Mouse (Mus musculus): Measurements from ENCODE around the gene Foxred1.

Gene Foxred1

DNA sequence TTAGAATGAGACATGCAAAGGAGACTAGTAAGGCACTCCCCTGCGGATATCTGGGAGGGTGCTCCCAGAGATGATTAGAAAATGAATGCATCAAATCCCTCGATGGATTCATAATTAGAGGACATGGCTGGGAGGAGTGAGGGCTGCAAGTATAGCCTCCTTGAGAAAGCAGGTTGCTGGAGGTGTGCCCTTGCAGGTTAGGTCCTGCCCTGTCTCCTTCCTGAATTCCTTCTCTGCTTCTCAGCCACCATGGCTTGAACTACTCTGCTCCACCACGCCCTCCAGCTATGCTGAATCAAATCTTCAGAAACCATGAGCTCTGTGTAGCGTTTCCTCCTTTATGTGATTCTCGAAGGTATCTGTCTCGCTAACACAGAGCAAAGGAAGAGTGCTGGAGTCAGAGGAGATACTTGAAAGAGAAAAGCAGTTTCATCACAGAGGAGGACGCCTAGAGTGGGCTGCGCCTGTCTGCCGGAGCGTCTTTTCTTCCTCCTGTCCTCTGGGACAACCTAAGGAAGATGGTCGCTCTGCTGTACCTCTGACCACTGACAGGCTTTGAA is 17.8 kb downstream of the Foxred1 start:
- no peak for DNase-seq (ENCODE audit: inconsistent ontology term)

DNA sequence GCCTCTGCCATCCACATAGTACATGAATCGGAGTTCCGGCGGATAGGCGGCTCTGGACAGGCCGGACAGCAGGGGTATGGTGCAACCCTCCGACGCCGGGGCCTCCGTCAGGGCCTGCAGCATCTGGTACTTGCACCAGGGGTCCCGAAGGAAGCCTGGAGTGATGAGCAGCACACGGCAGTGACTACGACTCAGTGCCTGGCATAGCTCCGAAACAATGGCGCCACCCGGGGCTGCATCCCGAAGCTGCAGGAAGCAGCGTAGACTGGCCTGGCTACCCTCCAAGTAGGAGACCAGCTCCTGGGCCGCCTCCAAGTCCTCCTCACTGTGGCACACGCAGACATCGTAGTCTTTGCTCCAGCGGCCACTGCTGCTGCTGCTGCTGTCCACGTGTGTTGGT is 22.2 kb downstream of the Foxred1 start:
- peak; percentile 65 for DNase-seq (ENCODE audit: inconsistent ontology term)

DNA sequence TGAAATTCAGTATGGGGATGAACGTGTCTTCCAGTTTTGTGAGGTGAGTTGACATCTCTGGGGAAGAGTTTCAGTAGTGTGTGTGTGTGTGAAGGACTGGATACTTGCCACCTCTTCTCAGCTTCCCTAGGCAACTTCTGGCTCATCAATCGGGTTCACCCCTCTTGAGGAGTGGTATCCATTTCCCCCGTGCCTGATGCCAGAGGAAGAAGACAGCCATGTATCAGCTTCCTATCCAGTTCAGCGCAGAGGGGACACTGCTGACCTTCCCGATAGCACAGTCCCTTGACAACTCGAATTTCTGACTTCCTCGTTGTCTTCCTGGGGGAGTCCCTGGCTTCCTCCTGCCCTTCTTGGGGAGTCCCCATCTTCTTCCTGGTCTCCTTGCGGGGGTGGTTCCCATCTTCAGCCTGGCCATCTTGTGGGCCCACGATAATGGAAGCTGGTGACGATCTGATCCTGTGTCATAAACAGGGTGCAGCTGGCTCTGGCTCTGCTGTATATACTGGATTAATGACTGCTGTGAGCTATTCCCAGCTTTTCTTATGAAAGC is 23.4 kb downstream of the Foxred1 start:
- no peak for DNase-seq (ENCODE audit: inconsistent ontology term)

DNA sequence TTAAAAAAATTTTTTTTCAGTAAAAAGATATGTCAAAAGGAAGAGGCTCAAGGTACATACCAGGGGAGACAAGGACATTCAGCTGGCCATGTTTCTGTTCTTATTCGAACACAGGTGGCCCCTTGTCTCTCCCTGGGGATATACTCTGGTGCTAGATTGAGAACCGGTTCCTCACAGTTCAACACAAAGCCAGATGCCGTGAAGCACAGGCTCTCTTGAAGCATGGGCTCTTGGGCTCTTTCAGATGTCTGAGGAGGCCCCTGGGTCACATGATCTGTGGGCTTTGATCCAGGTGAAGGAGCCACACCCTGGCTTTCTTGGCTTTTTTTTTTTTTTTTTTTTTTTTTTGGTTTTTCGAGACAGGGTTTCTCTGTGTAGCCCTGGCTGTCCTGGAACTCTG is 24.4 kb downstream of the Foxred1 start:
- no peak for DNase-seq (ENCODE audit: inconsistent ontology term)

DNA sequence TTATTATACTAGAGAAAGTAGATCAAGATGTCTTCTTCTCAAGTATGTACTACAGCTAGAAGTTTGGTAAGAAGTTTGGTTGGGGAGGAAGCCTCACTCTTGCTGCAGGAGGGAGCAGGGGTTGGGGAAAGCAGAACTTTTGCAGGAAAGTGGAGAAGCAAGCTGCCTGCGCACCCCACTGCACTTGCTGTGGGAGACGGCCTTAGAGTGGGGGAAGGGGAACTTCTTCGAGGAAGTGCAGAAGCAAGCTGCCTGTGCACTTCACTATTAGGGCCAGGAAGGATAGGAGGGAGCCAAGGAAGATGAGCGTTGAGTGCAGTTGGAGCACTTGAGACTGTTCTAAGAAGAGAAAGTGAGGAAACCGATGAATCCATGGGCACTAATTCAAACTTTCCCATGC is 27.5 kb downstream of the Foxred1 start:
- no peak for DNase-seq (ENCODE audit: inconsistent ontology term)

DNA sequence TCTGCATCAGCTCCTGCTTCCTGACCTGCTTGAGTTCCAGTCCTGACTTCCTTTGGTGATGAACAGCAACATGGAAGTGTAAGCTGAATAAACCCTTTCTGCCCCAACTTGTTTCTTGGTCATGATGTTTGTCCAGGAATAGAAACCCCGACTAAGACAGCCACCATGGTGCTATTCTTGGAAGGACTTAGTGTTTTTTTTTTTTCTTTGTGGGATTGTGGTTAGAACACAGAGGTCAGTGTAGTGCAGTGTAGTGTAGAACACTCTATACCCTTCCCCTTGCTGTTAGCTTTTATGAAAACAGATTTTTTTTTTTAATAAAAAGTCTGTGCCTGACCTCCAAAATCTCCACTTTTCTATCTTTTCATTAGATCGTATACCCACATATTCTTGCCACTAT is 28.0 kb downstream of the Foxred1 start:
- no peak for DNase-seq (ENCODE audit: inconsistent ontology term)

DNA sequence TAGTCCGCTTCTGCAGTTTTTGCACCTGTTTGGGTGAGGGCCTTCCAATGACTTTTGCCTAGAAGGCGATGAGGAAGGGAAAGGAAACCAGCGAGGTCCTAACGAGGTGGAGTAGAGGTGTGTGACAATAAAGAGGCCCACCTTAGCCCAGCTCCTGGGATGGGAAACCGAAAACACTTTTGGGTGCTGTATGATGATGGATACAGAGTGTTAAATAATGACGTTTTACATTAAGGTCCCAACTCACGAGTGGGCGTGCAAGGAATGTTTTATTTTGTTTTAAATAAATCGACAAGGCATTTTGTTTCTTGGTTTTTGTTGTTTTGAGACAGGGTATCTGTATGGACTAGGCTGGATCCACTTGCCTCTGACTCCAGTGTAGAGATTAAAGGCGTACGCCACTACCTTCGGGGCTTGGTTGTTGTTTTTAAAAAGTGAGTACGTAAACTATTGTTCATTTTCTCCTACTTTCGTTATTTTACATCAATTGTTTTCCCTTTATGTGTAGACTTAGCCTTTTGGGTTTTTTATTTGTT is 34.7 kb downstream of the Foxred1 start:
- no peak for DNase-seq (ENCODE audit: inconsistent ontology term)

DNA sequence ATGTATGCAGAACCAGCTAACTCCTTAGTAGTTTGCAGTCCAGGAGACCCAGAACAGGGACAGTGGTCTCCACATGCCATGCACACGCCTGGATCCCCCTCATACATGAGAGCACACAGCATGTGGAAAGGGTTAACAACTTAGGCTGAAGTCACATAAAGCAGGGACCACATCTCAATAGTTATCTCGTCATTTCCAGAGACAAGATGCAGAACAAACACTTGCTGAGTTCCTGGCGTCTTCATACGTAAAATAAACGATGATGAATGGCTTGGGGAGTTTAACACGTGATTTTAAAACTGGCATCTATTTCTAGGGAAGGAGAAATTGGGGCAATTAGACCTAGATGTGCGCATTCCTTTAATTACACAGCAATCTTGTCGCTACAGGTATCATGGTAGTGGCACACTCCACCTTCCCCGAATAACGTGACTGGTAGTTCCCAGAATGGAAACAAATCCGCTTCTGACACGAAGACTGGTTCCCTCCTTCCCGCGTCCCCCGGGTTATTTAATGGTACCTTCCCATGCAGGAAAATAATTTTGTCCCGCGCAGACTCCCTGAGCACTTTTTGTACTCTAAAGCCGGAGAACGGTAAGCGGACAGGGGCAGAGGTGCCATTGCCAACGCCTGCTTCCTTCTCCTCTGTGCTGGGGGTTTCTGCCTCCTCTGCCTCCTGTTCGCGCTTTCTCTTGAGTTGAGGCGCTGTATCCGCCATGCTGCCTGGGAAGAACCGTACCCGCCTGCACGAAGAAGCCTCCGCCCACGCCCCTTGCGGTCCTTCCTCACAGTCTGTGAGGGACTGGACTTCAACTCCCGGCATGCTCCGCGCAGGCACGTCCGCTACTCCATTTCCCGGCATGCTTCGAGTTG is 35.4 kb downstream of the Foxred1 start, which contains the start of gene Dcps:
TSS of gene Dcps (minus strand) at position 811 of the 873 bp plus-strand sequence.
- DNase-seq (ENCODE audit: inconsistent ontology term): peak; percentile 93

DNA sequence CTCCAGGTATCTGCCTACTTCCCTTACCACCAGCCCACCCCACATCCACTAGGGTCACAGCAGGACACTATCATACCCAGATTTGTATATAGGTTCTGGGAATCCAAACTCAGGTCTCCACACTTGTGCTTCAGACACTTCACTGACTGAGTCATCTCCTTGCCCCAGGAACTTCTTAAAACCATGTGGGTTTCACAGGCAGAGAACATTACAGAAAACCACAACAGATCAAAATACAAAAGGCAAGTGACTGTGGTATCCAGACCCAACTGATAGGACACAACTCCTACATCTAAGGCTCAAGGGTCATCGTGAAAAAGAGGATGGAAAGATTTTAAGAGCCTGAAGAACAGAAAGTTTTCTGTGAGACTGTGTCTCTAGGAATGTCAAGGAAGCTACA is 37.5 kb downstream of the Foxred1 start:
- DNase-seq (ENCODE audit: inconsistent ontology term): no peak

DNA sequence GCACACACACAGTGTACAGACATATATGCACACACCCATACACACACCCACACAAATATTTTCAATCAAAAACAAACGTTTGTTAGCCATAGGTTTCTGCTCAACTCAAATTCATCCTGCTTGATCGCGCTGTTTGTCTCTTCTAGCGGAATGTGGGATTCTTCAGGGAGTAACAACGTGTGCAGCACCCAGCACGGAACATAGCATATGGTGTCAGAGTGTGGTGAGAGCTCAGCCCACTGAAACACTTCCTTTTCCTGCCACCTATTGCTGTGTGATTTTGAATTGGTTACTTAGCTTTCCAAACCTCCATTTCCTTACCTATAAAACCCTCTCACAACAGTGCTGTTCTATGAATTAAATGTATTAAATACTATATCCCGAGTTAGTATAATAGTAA is 40.8 kb downstream of the Foxred1 start:
- DNase-seq (ENCODE audit: inconsistent ontology term): no peak

DNA sequence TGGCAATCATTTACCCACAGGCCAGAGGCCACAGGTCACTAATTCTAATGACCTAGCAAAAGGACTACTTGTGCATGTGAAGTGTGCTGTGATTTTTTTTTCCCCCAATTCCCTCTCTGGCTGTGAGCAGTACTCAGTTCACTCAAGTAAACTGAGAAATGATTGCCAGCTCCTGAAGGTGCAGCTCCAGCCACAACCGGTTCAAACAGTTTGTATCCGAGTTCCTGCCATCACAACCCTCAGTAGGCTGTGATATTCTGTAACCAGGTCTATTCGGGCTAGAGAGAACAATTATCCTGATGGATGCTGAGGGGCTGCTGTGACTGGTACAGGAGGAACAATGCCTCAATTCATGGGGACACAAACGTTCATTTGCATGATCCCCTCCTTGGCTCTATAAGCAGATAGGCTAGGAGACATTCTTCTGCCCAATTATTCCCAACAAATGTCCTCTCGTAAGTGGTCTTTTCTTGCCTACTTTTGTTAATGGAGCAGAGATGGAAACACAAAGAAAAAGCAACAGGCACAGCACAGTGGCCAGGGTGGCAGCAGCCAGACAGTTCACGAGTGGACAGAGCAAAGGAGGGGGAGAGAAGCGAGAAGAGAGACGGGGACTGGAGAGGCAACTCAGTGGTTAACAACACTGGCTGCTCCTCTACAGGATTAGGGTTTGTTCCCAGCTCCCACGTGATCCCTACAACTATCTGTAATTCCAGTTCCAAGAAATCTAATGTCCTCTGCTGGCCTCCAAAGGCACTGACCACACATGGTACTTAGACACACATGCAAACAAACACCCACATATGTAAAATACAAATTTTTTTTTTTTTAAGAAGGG is 43.8 kb downstream of the Foxred1 start:
- peak; percentile 57 for DNase-seq (ENCODE audit: inconsistent ontology term)

DNA sequence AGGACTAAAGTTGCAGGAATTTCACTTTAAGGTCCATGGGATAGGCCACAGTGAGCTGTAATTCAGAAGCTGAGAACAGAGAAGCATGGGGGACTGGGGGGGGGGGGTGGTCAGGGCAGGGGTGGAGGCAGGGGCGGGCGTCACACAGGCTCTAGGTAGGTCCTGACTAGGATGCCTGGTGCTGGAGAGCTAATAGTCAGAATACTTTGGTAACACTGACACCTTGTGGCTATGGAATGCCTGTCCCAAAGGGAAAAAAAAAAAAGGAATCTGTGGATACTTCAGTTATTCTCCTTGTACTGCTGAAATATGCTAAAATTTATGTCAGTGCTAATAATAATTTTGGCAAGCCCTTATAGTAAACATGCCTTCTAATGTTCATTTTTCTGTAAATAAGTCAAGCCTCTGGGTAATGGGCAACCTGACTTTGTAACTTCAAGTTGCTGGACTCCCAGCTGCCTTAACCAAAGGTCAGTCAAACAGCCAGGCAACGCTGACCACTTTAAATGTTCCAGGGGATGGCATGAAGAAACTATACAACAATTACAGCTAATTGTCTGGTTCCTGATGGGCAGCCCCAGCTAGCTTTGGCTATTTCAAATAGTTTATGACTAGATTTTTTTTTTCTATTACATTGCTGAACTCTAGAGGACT is 44.6 kb downstream of the Foxred1 start:
- DNase-seq (ENCODE audit: inconsistent ontology term): peak; percentile 58

DNA sequence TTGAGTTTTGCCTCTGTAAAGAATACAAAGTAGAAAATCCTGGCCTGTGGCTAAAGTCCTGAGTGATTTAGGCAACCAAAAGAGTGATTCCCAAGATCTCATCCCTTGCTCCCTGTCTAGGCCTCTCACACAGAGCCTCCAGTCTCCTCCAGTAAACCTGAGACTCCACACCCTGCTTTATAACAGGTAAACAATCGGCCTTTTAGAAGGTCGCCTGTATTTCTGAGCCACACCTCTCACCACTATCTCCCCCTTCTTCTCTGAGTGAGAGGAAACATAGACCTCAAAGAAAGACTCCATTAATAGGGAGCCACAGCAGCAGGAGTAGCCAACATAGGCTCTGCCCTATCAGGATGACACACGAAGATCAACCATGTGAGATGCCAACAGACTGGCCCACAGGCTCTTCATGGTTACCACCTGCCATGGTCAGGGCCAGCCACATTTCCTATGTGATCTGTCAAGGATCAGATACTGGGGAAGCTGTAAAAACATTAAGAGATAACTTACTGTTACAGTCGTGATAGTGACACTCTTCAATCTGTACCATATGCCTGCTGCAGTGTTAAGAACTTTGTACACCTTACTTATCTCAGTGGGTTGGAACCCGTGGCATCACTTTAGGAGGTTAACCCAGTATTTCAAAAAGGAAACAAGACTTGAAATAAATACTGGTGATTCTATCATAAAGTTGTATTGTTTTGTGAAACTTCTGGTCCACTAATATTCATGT is 46.5 kb downstream of the Foxred1 start:
- no peak for DNase-seq (ENCODE audit: inconsistent ontology term)

DNA sequence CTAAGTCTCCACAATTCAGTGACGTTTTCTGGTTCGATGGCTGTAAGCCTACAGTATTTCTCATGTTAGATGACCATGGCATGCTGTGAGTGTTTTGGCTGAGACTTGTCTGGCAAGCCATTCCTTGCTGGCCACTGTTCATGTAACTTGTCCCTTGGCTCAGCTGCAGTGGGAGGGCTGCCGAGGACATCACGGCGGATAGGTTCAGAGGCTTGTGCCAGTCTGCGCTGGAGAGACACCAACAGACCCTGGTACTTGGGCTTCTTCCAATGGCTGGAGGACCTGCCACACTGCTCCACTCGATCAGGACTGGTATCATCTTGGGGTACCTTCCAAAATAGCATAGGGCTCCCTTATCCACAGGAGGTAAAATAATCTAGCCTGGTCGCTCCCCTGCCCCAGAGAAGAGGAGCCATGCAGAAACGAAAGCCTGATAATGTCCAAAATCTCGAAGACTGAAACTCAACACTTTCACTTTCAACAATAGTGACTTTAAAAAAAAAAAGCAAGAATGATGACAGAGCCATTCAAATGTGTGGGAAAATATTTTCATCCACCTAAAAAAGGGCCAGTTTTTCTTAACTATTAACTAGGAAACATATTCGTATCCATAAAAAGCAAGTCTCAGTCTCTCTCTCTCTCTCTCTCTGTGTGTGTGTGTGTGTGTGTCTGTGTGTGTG is 47.7 kb downstream of the Foxred1 start:
- peak; percentile 79 for DNase-seq (ENCODE audit: inconsistent ontology term)

DNA sequence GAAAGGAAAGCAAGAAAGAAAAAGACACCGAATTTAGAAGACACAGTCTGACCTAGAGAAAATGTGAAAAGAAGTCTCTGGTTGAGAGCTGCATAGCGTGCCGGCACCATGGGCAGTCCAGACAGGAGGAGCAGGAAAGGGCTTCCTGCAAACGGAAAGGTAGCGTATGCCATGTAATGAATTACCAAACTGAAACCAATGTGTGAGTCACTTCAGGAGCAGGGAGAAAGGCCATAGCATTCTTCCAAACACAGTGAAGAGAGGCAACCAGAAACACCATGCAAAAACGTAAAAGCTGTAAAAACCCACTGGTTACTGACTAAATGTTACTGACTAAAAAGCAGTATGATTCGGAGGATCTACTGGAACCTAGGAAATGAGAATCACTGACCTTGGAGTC is 49.1 kb downstream of the Foxred1 start:
- no peak for DNase-seq (ENCODE audit: inconsistent ontology term)

DNA sequence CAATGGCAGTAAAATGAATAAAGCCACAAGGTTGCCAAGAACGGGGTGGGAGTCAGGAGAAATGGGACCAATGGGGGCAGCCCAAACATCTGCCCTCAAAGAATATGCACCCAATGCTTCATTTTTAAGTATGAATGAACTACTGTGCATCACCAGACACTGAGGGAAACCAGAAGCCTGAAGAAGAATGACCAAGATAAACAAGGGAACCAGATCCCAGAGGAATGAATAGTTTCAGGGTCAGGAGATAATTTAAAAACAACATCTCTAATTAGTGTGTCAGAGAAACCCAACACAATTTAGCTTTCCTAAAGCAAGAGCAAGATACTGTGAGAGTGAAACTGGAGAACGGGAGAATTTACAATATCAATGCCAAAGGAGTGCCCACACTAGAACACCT is 50.2 kb downstream of the Foxred1 start:
- DNase-seq (ENCODE audit: inconsistent ontology term): peak; percentile 80

DNA sequence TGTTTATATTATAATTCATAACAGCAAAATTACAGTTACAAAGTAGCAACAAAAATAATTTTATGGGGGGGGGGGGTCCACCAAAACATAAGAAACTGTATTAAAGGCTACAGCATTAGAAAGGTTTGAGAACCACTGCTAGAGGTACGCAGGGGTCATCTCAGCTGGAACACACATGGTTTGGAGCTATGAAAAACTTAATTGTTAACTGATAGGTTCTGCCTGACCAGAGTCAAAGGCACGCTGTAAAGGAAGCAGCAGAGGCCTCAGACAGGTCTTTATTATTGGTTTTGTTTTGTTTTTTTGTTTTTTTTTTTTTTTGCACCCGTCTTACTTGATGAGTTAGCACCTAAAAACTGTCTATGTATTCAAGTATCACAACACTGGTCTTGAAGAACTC is 52.4 kb downstream of the Foxred1 start:
- no peak for DNase-seq (ENCODE audit: inconsistent ontology term)

DNA sequence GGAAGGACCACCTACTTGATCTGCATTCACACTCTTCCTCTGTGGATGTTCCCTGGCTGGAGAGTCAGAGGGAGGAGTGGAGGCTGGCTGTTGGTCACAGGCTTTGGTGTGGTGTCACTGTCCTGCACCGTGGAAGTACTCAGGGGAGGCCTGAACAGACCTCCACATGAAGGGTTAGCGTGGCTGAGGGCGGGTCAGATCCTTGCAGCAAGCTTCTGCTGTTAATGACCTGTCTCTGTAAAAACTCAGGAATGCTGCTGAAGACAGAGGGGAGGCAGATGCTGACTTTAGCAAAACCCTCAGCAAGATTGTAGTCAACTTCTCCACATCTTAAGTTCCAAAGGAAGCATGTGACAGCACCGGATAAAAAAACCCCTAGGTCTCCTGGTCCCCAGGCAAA is 54.0 kb downstream of the Foxred1 start:
- no peak for DNase-seq (ENCODE audit: inconsistent ontology term)

DNA sequence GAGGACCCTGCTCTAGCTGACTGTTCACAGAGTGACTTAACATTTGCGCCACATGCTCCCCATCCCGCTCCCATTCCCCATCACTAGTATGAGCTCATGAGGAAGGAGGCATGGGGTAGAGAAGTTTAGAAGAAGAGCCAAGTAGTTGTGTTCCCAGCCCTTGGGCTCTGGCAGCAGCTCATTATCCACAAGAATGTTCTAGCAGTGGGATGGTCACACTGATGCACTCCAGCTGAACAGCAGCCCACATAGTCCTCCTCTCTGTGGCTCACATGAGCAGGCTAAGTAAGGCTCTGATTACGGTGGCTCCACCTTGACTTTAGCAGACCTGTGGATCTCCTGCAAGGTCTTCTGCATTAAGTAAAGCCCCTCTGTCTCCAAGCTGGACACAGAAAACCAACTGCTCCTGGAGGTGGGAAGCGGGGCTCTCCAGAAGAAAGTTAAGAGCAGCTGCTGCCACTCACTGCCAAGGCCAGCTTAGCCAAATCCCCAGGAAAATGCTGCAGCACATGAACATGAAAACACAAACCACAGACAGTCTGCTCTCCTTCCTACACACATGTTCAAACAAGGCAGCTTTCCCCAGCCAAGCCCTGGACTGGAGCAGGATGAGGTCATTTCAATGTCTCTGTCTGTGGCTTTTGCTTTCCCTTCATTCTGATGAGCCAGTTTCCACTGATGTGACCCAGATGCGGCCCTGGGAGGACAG is 54.7 kb downstream of the Foxred1 start:
- peak; percentile 74 for DNase-seq (ENCODE audit: inconsistent ontology term)

Data from Muller cell, postnatal 12 days (primary cell).